Mouse (Mus musculus) spleen, adult 10 weeks (tissue): ENCODE data around the gene Prrg4. TPM values are rescaled to one million over a fixed set of nuclear protein-coding genes. Genes with fewer than 3 reads are reported as not detected.

Source experiments
- polyA plus RNA-seq: library from polyadenylated mRNA; stranded (reverse); fragments of 350-450 nt; fragmentation: Illumina TruSeq; extraction: RNeasy Lipid Tissue Mini Kit (QIAGEN cat#74804); gene quantifications from one replicate; pipeline ENCODE4 v1.2.3, GENCODE M21; 2015; ENCODE audit warnings: low replicate concordance; ENCODE audit not compliant: insufficient read depth

Prrg4 gene
- polyA plus RNA-seq, result 3.0 TPM

DNA sequence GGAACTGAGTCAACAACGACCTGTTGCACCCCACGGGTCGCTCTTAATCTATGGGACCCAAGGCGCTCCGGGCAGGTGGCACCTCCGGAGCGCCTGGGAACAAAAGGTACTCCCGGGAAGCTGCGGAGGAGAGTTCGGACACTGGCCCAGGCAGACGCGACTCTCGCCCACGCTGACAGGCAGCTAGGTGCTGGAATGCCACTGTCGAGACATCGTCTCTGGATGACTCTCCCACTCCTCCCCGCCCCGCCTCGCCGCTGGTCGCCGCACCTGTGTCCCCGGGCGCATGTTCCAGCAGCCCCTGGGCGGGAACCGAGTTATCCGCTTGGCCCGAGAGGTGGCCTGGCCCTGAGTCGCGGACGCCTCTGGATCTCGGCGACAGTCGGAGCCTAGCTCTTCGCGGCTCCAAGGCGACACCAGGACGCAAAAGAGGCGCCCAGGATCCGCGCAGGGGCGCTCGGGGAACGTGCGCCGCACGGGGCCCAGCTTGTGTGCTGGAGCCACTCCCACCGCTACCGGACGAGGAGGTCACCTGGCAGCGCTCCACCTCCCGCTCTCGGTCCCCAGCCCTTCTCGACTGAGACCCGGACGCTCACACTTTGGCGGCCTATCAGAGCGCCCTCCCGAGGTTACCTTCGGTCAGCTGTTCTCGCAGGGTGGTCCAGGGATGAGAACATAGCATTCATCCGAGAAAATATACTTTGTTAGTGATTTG lies at the start of gene Prrg4:
Gene Prrg4 (minus strand): TSS at position 601 of the 715 bp plus-strand sequence.

DNA sequence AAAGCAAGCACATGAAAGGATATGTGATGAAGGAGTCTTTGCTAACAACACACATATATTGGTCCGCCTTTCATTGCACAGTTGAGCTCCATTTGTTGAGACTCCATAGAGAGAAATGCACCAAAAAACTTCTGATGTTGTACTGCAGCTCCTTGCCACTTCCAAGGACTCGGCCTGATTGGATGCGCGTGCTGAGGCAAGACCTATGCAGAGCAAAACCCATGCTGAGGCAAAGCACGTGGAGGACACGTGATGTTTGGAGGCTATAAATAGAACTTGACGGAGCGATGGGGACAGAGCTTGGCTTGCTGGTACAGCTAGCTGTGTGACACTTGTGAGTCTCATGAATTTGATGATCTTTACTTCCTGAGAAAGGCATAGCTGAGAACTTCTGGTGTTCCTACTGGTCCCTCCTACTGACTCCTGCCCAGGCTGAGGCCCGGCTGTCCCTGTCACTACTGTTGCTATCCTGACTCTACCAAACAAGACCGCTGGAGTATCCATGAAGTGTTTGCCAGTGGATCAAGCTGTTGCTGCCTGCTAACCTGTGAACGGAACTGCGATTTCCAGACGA lies 17.7 kb upstream of the Prrg4 start, which contains the start of gene Ccdc73:
Gene Ccdc73 (plus strand): TSS at position 524 of the 574 bp plus-strand sequence.

DNA sequence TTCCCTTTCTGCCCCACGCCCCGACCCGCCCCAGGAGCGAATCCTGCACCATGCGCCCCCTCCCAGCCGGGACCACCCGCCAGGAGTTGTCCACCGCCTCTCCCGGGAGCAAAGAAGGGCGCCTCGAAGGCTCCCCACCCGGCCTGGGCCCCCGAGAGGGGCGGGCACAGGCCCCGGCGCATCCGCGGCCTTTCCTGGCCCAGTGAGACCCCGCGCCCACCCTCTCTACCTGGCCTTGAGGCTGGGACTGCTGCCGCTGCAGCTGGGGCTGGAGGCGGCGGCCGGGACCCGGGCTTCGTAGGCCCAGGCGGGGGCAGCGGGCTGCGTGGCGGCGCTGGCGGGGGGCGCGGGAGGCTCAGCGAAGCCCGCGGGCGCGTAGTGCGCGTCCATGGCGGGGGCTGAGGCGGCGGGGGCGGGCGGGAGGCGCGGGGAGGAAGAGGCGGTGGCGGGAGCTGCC lies 33.3 kb downstream of the Prrg4 start, which contains the start of gene Qser1:
Gene Qser1 (minus strand): TSS at position 390 of the 457 bp plus-strand sequence.

Other genes starting within 250 kb of the Prrg4 start
- gene Tcp11l1, start 137.7 kb downstream of the Prrg4 start, polyA plus RNA-seq, result 6.9 TPM
- gene Pin1rt1, start 133.5 kb downstream of the Prrg4 start, polyA plus RNA-seq, result not detected
- 5.4 TPM for gene Depdc7, start 107.0 kb downstream of the Prrg4 start, polyA plus RNA-seq
- gene Qser1, start 33.1 kb downstream of the Prrg4 start, polyA plus RNA-seq, result 14.1 TPM
- 9.4 TPM for gene Ccdc73, start 17.9 kb upstream of the Prrg4 start, polyA plus RNA-seq
- 302 TPM for gene Eif3m, start 167.2 kb upstream of the Prrg4 start, polyA plus RNA-seq
- not detected for gene Gm11060, start 242.1 kb upstream of the Prrg4 start, polyA plus RNA-seq